Mouse (Mus musculus) c-Kit-positive CD71-positive TER-119-positive erythroid progenitor cells, embryonic 14.5 days (primary cell): ENCODE data around the gene Tmem59.

Experiments used
- DNase-seq: peaks from one replicate; pipeline ENCODE4 v3.0.0-alpha.2; 2013; ENCODE audit warnings: low spot score

Tmem59 gene

GRCm38 (mm10) chr4:107180746-107181145, 2.5 kb downstream of the Tmem59 start:
- DNase-seq: no peak

GRCm38 (mm10) chr4:107181866-107182265, 3.7 kb downstream of the Tmem59 start:
- no peak for DNase-seq

- DNase-seq: no peak
Measured at GRCm38 (mm10) chr4:107182796-107183195, 4.6 kb downstream of the Tmem59 start.

- DNase-seq: no peak
Measured at GRCm38 (mm10) chr4:107183203-107183602, 5.0 kb downstream of the Tmem59 start.

GRCm38 (mm10) chr4:107185703-107186102, 7.5 kb downstream of the Tmem59 start:
- no peak for DNase-seq

GRCm38 (mm10) chr4:107193841-107194240, 15.6 kb downstream of the Tmem59 start:
- no peak for DNase-seq

GRCm38 (mm10) chr4:107196454-107196853, 18.3 kb downstream of the Tmem59 start:
- DNase-seq: no peak

GRCm38 (mm10) chr4:107198072-107198471, 19.9 kb downstream of the Tmem59 start:
- DNase-seq: no peak

GRCm38 (mm10) chr4:107201779-107202178, 23.6 kb downstream of the Tmem59 start:
- no peak for DNase-seq

GRCm38 (mm10) chr4:107203001-107203400, 24.8 kb downstream of the Tmem59 start:
- no peak for DNase-seq

- no peak for DNase-seq
Measured at GRCm38 (mm10) chr4:107207016-107207415, 28.8 kb downstream of the Tmem59 start.

GRCm38 (mm10) chr4:107208880-107209279, 30.7 kb downstream of the Tmem59 start, which contains the start of gene Ldlrad1:
Ldlrad1 (plus strand) TSS chr4:107209180.
- no peak for DNase-seq

- DNase-seq: no peak
Measured at GRCm38 (mm10) chr4:107210483-107211097, 32.4 kb downstream of the Tmem59 start.

- no peak for DNase-seq
Measured at GRCm38 (mm10) chr4:107211465-107211864, 33.3 kb downstream of the Tmem59 start.

- no peak for DNase-seq
Measured at GRCm38 (mm10) chr4:107211936-107212335, 33.7 kb downstream of the Tmem59 start.

GRCm38 (mm10) chr4:107213279-107214011, 35.2 kb downstream of the Tmem59 start:
- no peak for DNase-seq

- peak; percentile 80 for DNase-seq
Measured at GRCm38 (mm10) chr4:107217574-107217973, 39.4 kb downstream of the Tmem59 start.

- no peak for DNase-seq
Measured at GRCm38 (mm10) chr4:107221524-107221923, 43.3 kb downstream of the Tmem59 start.

GRCm38 (mm10) chr4:107223225-107224204, 45.3 kb downstream of the Tmem59 start:
- no peak for DNase-seq

- no peak for DNase-seq
Measured at GRCm38 (mm10) chr4:107226313-107226712, 48.1 kb downstream of the Tmem59 start.

- DNase-seq: no peak
Measured at GRCm38 (mm10) chr4:107232219-107232618, 54.0 kb downstream of the Tmem59 start.

- DNase-seq: no peak
Measured at GRCm38 (mm10) chr4:107238253-107238652, 60.1 kb downstream of the Tmem59 start.
